Mouse (Mus musculus) heart, embryonic 14.5 days (tissue): ENCODE results near the gene Acy3. TPM values are rescaled to one million over a fixed set of nuclear protein-coding genes. Genes with fewer than 3 reads are reported as not detected.
"Not testable (repeated sequence)": the region's sequence is repeated elsewhere in the genome, so short reads cannot be mapped to it uniquely, and the experiment has no call there.

Source experiments
- ATAC-seq: fragments of 200-750 bp; cut with Nextera tagmentation; 2 replicates; pipeline ENCODE4 v1.8.0; 2017; ENCODE audit warnings: low read depth, moderate TSS enrichment; ENCODE audit not compliant: insufficient number of reproducible peaks, insufficient read depth, low FRiP score
- H3K27ac ChIP-seq, 2 experiments: fragments of 200-500 bp in 1 of 2; fragments of 300-500 bp in 1 of 2; sonication (generic) in 1 of 2; replicated peaks in 1 of 2; 2 replicates each; pipeline ENCODE4 v1.5.1; 2012 to 2014; ENCODE audit warnings: low read depth in 2 of 2, low read length in 2 of 2, control low read depth in 1 of 2, mild to moderate bottlenecking in 1 of 2, mixed read lengths in 1 of 2; ENCODE audit not compliant: control insufficient read depth in 1 of 2, insufficient read depth in 1 of 2
- H3K27me3 ChIP-seq: fragments of 300-500 bp; sonication (generic); 2 replicates; pipeline ENCODE4 v1.6.1; 2014; ENCODE audit warnings: mild to moderate bottlenecking, low read length, control low read depth; ENCODE audit not compliant: control insufficient read depth, insufficient read depth
- H3K36me3 ChIP-seq: fragments of 300-500 bp; sonication (generic); 2 replicates; pipeline ENCODE4 v1.6.1; 2014; ENCODE audit warnings: mild to moderate bottlenecking, control low read depth, low read length, mixed read lengths; ENCODE audit not compliant: control insufficient read depth, insufficient read depth
- H3K4me1 ChIP-seq, 2 experiments: fragments of 200-500 bp in 1 of 2; fragments of 300-500 bp in 1 of 2; sonication (generic) in 1 of 2; 2 replicates each; pipeline ENCODE4 v1.6.1; 2012 to 2014; ENCODE audit warnings: low read length in 2 of 2, control low read depth in 1 of 2, mixed read lengths in 1 of 2; ENCODE audit not compliant: control insufficient read depth in 2 of 2, insufficient read depth in 2 of 2
- H3K4me2 ChIP-seq: fragments of 300-500 bp; sonication (generic); 2 replicates; pipeline ENCODE4 v1.6.1; 2014; ENCODE audit warnings: mild to moderate bottlenecking, low read length
- H3K4me3 ChIP-seq, 2 experiments: fragments of 200-500 bp in 1 of 2; fragments of 300-500 bp in 1 of 2; sonication (generic) in 1 of 2; 2 replicates each; pipeline ENCODE4 v1.5.1; 2012 to 2014; ENCODE audit warnings: low read length in 2 of 2, mild to moderate bottlenecking in 2 of 2, control low read depth in 1 of 2, low read depth in 1 of 2, moderate library complexity in 1 of 2; ENCODE audit not compliant: control insufficient read depth in 1 of 2, insufficient read depth in 1 of 2
- H3K9ac ChIP-seq: fragments of 300-500 bp; sonication (generic); 2 replicates; pipeline ENCODE4 v1.6.1; 2014; ENCODE audit warnings: mild to moderate bottlenecking, low read length
- H3K9me3 ChIP-seq: fragments of 300-500 bp; sonication (generic); 2 replicates; pipeline ENCODE4 v1.6.1; 2016; ENCODE audit warnings: low read length, control low read depth; ENCODE audit not compliant: control insufficient read depth
- WGBS: fragments of 180-500 bp; shearing (Covaris S2); extraction: QIAGEN DNeasy Blood & Tissue Kit; methylation state at CpG from one replicate; pipeline ENCODE4 v1.1.7; 2014; 5-methylcytosine and 5-hydroxymethylcytosine counted together
- polyA plus RNA-seq: library from polyadenylated mRNA; unstranded; fragments of >200 nt; fragmentation: Nextera tagmentation; extraction: Ambion mirVana; gene quantifications from 2 replicates; pipeline ENCODE4 v1.2.1, GENCODE M21; 2014

The Acy3 gene
- polyA plus RNA-seq, 1 experiment from 2014 or later, result 13.1 TPM

- Histone ChIP-seq H3K27me3 (no peaks in the 10 kb centered on the region), H3K9ac (no peak overlapping the region), H3K36me3 (no peaks in the 10 kb centered on the region), H3K9me3 (no peaks in the 10 kb centered on the region), H3K4me1 (peaks cover 6 to 11% of the 10 kb centered on the region in 2 experiments), H3K4me3 (no peak overlapping the region), H3K27ac (no peak overlapping the region), H3K4me2 (no peak overlapping the region)
- ATAC-seq, result no peak
- WGBS, result 78% methylated on average over 3 of the region's 3 CpGs
These were observed 36.0 kb upstream of the Acy3 start for GRCm38 (mm10) chr19:3950331-3950730.

GRCm38 (mm10) chr19:3951461-3951860 is 34.9 kb upstream of the Acy3 start:
- H3K4me3 ChIP-seq, result no peak overlapping the region
- H3K27ac ChIP-seq, result no peak overlapping the region
- ATAC-seq, result no peak
- H3K36me3 ChIP-seq, result no peaks in the 10 kb centered on the region
- no peak overlapping the region for H3K4me2 ChIP-seq
- peaks cover 0 to 6% of the 10 kb centered on the region in 2 experiments; a peak in 2 of 4 replicates for H3K4me1 ChIP-seq
- no peaks in the 10 kb centered on the region for H3K9me3 ChIP-seq
- no peak overlapping the region for H3K9ac ChIP-seq
- H3K27me3 ChIP-seq, result 0 out of 2 replicates have a peak, but pooled peaks cover under 1% of the 10 kb centered on the region

- H3K9ac ChIP-seq, result no peak overlapping the region
- 26% methylated on average over 1 of the region's 1 CpGs for WGBS
- ATAC-seq, result no peak
- H3K4me3 ChIP-seq, result no peak overlapping the region
- H3K4me1 ChIP-seq, result 0 out of 4 replicates have a peak, but pooled peaks cover 0 to 4% of the 10 kb centered on the region in 2 experiments
- no peak overlapping the region for H3K27ac ChIP-seq
- H3K36me3 ChIP-seq, result no peaks in the 10 kb centered on the region
- 0 out of 2 replicates have a peak, but pooled peaks cover 3% of the 10 kb centered on the region for H3K27me3 ChIP-seq
- no peak overlapping the region for H3K4me2 ChIP-seq
- no peaks in the 10 kb centered on the region for H3K9me3 ChIP-seq
These were observed 34.3 kb upstream of the Acy3 start for GRCm38 (mm10) chr19:3952099-3952498.

GRCm38 (mm10) chr19:3955033-3955432 is 31.3 kb upstream of the Acy3 start:
- H3K27me3 ChIP-seq, result 0 out of 2 replicates have a peak, but pooled peaks cover 3% of the 10 kb centered on the region
- H3K4me2 ChIP-seq, result no peak overlapping the region
- 0 out of 4 replicates have a peak, but pooled peaks cover 0 to 4% of the 10 kb centered on the region in 2 experiments for H3K4me1 ChIP-seq
- WGBS, result 83% methylated on average over 3 of the region's 3 CpGs
- no peaks in the 10 kb centered on the region for H3K9me3 ChIP-seq
- H3K36me3 ChIP-seq, result no peaks in the 10 kb centered on the region
- no peak overlapping the region for H3K27ac ChIP-seq
- no peak for ATAC-seq
- no peak overlapping the region for H3K4me3 ChIP-seq
- no peak overlapping the region for H3K9ac ChIP-seq

GRCm38 (mm10) chr19:3955804-3956203 is 30.6 kb upstream of the Acy3 start:
- Histone ChIP-seq H3K9ac (no peak overlapping the region), H3K4me3 (no peak overlapping the region), H3K27me3 (0 out of 2 replicates have a peak, but pooled peaks cover 3% of the 10 kb centered on the region), H3K4me2 (no peak overlapping the region), H3K9me3 (no peaks in the 10 kb centered on the region), H3K4me1 (0 out of 4 replicates have a peak, but pooled peaks cover 0 to 4% of the 10 kb centered on the region in 2 experiments), H3K27ac (no peak overlapping the region), H3K36me3 (no peaks in the 10 kb centered on the region)
- ATAC-seq, result no peak
- WGBS, result 10% methylated on average over 4 of the region's 4 CpGs

GRCm38 (mm10) chr19:3957296-3958036 is 28.9 kb upstream of the Acy3 start:
- not testable (repeated sequence) for H3K27ac ChIP-seq, H3K36me3 ChIP-seq, H3K4me2 ChIP-seq, H3K4me3 ChIP-seq, H3K9me3 ChIP-seq, ATAC-seq, H3K27me3 ChIP-seq, H3K9ac ChIP-seq, H3K4me1 ChIP-seq
- 81% methylated on average over 5 of the region's 5 CpGs for WGBS

GRCm38 (mm10) chr19:3958470-3958869 is 27.9 kb upstream of the Acy3 start, which contains the start of gene Aldh3b3:
Aldh3b3 (plus strand) TSS chr19:3958645.
- no peak within 1 kb of the TSS for H3K4me3 ChIP-seq
- H3K36me3 ChIP-seq, result no peaks in the 10 kb centered on the region
- no peak for ATAC-seq
- no peak within 1 kb of the TSS for H3K27ac ChIP-seq
- WGBS, result 55% methylated on average over 4 of the region's 4 CpGs
- H3K9me3 ChIP-seq, result no peaks in the 10 kb centered on the region
- peaks cover 0 to 6% of the 10 kb centered on the region in 2 experiments; a peak in 1 of 4 replicates for H3K4me1 ChIP-seq
- no peak within 1 kb of the TSS for H3K4me2 ChIP-seq
- no peak within 1 kb of the TSS for H3K9ac ChIP-seq
- H3K27me3 ChIP-seq, result 0 out of 2 replicates have a peak, but pooled peaks cover 3% of the 10 kb centered on the region
